Mouse (Mus musculus) megakaryocyte, embryonic 14.5 days (primary cell): ENCODE measurements at regions not wholly inside any gene's neighbourhood (a gene's known extent, or its start where the extent isn't known, plus 50 kb on each side); places are given as distances from the start of the nearest gene placed in this dataset.

ENCODE experiments used
- H3K27me3 ChIP-seq: replicated peaks from 2 replicates; pipeline ENCODE3; 2012; ENCODE audit warnings: inconsistent platforms
- H3K36me3 ChIP-seq: replicated peaks from 2 replicates; pipeline ENCODE3; 2012; ENCODE audit warnings: low read length, inconsistent platforms, mixed read lengths
- H3K4me1 ChIP-seq: 2 replicates; pipeline ENCODE4 v1.6.1; 2012; ENCODE audit warnings: inconsistent platforms
- H3K4me3 ChIP-seq: replicated peaks from 2 replicates; pipeline ENCODE3; 2012; ENCODE audit warnings: moderate library complexity, mild to moderate bottlenecking, inconsistent platforms
- H3K9me3 ChIP-seq: 2 replicates; pipeline ENCODE4 v1.6.1; 2012; ENCODE audit warnings: inconsistent platforms
- FLI1 ChIP-seq: IDR thresholded peaks from 2 replicates; pipeline ENCODE4 v1.6.1; 2012; ENCODE audit warnings: low read length, inconsistent platforms, mixed read lengths
- GATA1 ChIP-seq: IDR thresholded peaks from 3 replicates; pipeline ENCODE4 v1.6.1; 2012; ENCODE audit warnings: mixed read lengths, low read length, inconsistent platforms, borderline replicate concordance

GRCm38 (mm10) chr1:72081811-72082210, 130.3 kb downstream of the Mreg start:
- Histone ChIP-seq H3K9me3 (no peaks in the 10 kb centered on the region), H3K27me3 (no peaks in the 10 kb centered on the region), H3K4me3 (no peak overlapping the region), H3K36me3 (no peaks in the 10 kb centered on the region), H3K4me1 (no peaks in the 10 kb centered on the region)
- no peak for TF ChIP-seq GATA1
- TF ChIP-seq FLI1, result no peak

- H3K4me3 ChIP-seq, result no peak overlapping the region
- no peaks in the 10 kb centered on the region for H3K27me3 ChIP-seq
- TF ChIP-seq FLI1 (no peak), GATA1 (no peak)
- no peaks in the 10 kb centered on the region for H3K4me1 ChIP-seq
- peaks cover 6% of the 10 kb centered on the region; the same call in 1 of the 2 replicates for H3K9me3 ChIP-seq
- no peaks in the 10 kb centered on the region for H3K36me3 ChIP-seq
Observed at GRCm38 (mm10) chr1:72078926-72079550, 133.1 kb downstream of the Mreg start.

GRCm38 (mm10) chr1:72076341-72076740, 135.8 kb downstream of the Mreg start:
- H3K27me3 ChIP-seq, result no peaks in the 10 kb centered on the region
- H3K9me3 ChIP-seq, result peaks cover 6% of the 10 kb centered on the region; the same call in 1 of the 2 replicates
- no peaks in the 10 kb centered on the region for H3K4me1 ChIP-seq
- no peak overlapping the region for H3K4me3 ChIP-seq
- TF ChIP-seq GATA1, result no peak
- TF ChIP-seq FLI1, result no peak
- H3K36me3 ChIP-seq, result no peaks in the 10 kb centered on the region

GRCm38 (mm10) chr1:72075464-72075863, 136.6 kb downstream of the Mreg start:
- Histone ChIP-seq H3K9me3 (peaks cover 6% of the 10 kb centered on the region; the same call in 1 of the 2 replicates), H3K27me3 (no peaks in the 10 kb centered on the region), H3K36me3 (no peaks in the 10 kb centered on the region), H3K4me1 (no peaks in the 10 kb centered on the region), H3K4me3 (no peak overlapping the region)
- TF ChIP-seq GATA1 (no peak), FLI1 (no peak)

- peaks cover 6% of the 10 kb centered on the region; the same call in 1 of the 2 replicates for H3K9me3 ChIP-seq
Observed at GRCm38 (mm10) chr1:72073245-72073644, 138.9 kb downstream of the Mreg start.

GRCm38 (mm10) chr1:72070489-72070888, 141.6 kb downstream of the Mreg start:
- H3K36me3 ChIP-seq, result no peaks in the 10 kb centered on the region
- H3K9me3 ChIP-seq, result peaks cover 6% of the 10 kb centered on the region; the same call in 1 of the 2 replicates
- TF ChIP-seq GATA1 (no peak), FLI1 (no peak)

More at GRCm38 (mm10) chr1:72073245-72073644, 138.9 kb downstream of the Mreg start:
- H3K4me3 ChIP-seq, result no peak overlapping the region
- H3K4me1 ChIP-seq, result no peaks in the 10 kb centered on the region
- no peaks in the 10 kb centered on the region for H3K27me3 ChIP-seq
- TF ChIP-seq GATA1 (no peak), FLI1 (no peak)
- H3K36me3 ChIP-seq, result no peaks in the 10 kb centered on the region

DNA sequence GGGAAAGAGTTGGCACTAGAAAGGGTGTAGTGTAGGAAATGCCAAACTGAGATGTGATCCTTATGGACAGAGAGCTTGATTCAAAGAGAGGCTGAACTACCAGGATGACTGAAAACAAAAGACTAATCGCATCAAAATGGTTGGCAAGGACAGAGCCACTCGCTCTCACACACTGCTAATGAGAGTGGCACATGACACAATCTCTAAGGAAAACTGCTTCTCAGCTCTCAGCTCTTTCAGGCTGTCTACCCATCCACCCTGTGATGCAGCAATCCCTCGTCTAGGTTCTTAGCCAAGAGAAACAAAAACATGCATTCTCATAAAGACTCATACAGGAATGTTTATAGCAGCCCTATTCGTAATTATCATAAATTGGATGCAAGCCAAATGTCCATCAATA, 143.1 kb downstream of the Mreg start:
- no peaks in the 10 kb centered on the region for H3K36me3 ChIP-seq
- peaks cover under 1% of the 10 kb centered on the region; the same call in 1 of the 2 replicates for H3K9me3 ChIP-seq
- no peaks in the 10 kb centered on the region for H3K4me1 ChIP-seq
- H3K4me3 ChIP-seq, result no peak overlapping the region
- H3K27me3 ChIP-seq, result no peaks in the 10 kb centered on the region
- TF ChIP-seq GATA1, result no peak
- TF ChIP-seq FLI1, result no peak

More at GRCm38 (mm10) chr1:72070489-72070888, 141.6 kb downstream of the Mreg start:
- H3K27me3 ChIP-seq, result no peaks in the 10 kb centered on the region
- no peak overlapping the region for H3K4me3 ChIP-seq
- H3K4me1 ChIP-seq, result no peaks in the 10 kb centered on the region

- Histone ChIP-seq H3K36me3 (no peaks in the 10 kb centered on the region), H3K9me3 (no peaks in the 10 kb centered on the region), H3K27me3 (no peaks in the 10 kb centered on the region), H3K4me1 (no peaks in the 10 kb centered on the region), H3K4me3 (no peak overlapping the region)
- no peak for TF ChIP-seq GATA1
- no peak for TF ChIP-seq FLI1
Observed at GRCm38 (mm10) chr1:72065090-72065489, 147.0 kb downstream of the Mreg start.

DNA sequence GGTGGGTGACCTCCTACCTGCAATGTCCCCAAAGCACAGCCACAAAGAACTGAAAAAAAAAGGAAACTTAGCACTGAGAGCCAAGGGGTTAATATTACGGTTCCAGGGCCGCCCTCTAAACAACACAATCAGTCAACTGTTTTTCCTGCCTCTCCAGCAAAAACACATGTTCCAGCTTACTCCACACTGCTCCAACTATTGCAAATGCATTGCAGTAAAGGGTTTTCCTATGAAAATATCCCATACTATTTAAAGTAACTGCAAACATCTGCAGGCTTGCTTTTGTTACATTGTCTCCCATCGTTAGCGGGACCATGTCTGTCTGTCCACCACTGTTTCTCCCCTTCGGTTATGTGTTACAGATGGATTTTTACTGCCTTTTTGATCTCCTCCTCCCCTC, 151.7 kb downstream of the Mreg start:
- Histone ChIP-seq H3K4me3 (no peak overlapping the region), H3K27me3 (no peaks in the 10 kb centered on the region), H3K36me3 (no peaks in the 10 kb centered on the region), H3K9me3 (peaks cover 8% of the 10 kb centered on the region; the same call in 1 of the 2 replicates), H3K4me1 (no peaks in the 10 kb centered on the region)
- no peak for TF ChIP-seq FLI1

- no peaks in the 10 kb centered on the region for H3K27me3 ChIP-seq
- TF ChIP-seq FLI1 (no peak), GATA1 (no peak)
- H3K36me3 ChIP-seq, result no peaks in the 10 kb centered on the region
- H3K9me3 ChIP-seq, result peaks cover 8% of the 10 kb centered on the region; the same call in 1 of the 2 replicates
- H3K4me3 ChIP-seq, result no peak overlapping the region
- H3K4me1 ChIP-seq, result no peaks in the 10 kb centered on the region
Observed at GRCm38 (mm10) chr1:72058045-72058703, 153.9 kb downstream of the Mreg start.
